Mouse (Mus musculus): ENCODE results near the gene Mgmt. TPM values are rescaled to one million over a fixed set of nuclear protein-coding genes. Genes with fewer than 3 reads are reported as not detected.

The Mgmt gene
- polyA plus RNA-seq (2012; rRNA removed), result 0.38 and 0.56 TPM in 2 replicates

GRCm38 (mm10) chr7:136894106-136894986 lies at the start of gene Mgmt:
Gene Mgmt (plus strand): TSS chr7:136894614.
- Histone ChIP-seq H3K4me1 (ENCODE audit: control insufficient read depth, insufficient read depth, insufficient read length, low read length) (peaks cover 8% of the 10 kb centered on the region), H3K27ac (ENCODE audit: insufficient read depth, low read depth, low read length) (no peak within 1 kb of the TSS), H3K36me3 (ENCODE audit: control insufficient read depth, insufficient read depth, low read length) (no peaks in the 10 kb centered on the region), H3K27me3 (ENCODE audit: control insufficient read depth, insufficient read depth, low read length) (no peaks in the 10 kb centered on the region), H3K4me3 (ENCODE audit: low read depth, low read length) (peak within 1 kb of the TSS; percentile 51)
- 8% methylated on average over 33 of the region's 33 CpGs for WGBS
- no peak; the same call in 1 of the 2 replicates for TF ChIP-seq POLR2A (IDR thresholded peaks at IDR 0.05; ENCODE audit: low read depth, low read length)
- TF ChIP-seq CTCF (IDR thresholded peaks at IDR 0.05; ENCODE audit: extremely low read depth, insufficient read length, insufficient replicate concordance, low read depth, low read length), result no peak

GRCm38 (mm10) chr7:136844835-136845234 lies 49.6 kb upstream of the Mgmt start:
- Histone ChIP-seq H3K27me3 (ENCODE audit: control insufficient read depth, insufficient read depth, low read length) (no peaks in the 10 kb centered on the region), H3K27ac (ENCODE audit: insufficient read depth, low read depth, low read length) (no peak overlapping the region), H3K4me3 (ENCODE audit: low read depth, low read length) (no peak overlapping the region), H3K4me1 (ENCODE audit: control insufficient read depth, insufficient read depth, insufficient read length, low read length) (no peaks in the 10 kb centered on the region), H3K36me3 (ENCODE audit: control insufficient read depth, insufficient read depth, low read length) (no peaks in the 10 kb centered on the region)
- no peak for TF ChIP-seq CTCF (IDR thresholded peaks at IDR 0.05; ENCODE audit: extremely low read depth, insufficient read length, insufficient replicate concordance, low read depth, low read length)
- 79% methylated on average over 5 of the region's 5 CpGs for WGBS

- TF ChIP-seq CTCF (IDR thresholded peaks at IDR 0.05; ENCODE audit: extremely low read depth, insufficient read length, insufficient replicate concordance, low read depth, low read length) (no peak), POLR2A (IDR thresholded peaks at IDR 0.05; ENCODE audit: low read depth, low read length) (no peak)
- WGBS, result 58% methylated on average over 9 of the region's 9 CpGs
- no peaks in the 10 kb centered on the region for H3K27me3 ChIP-seq (ENCODE audit: control insufficient read depth, insufficient read depth, low read length)
- H3K4me3 ChIP-seq (ENCODE audit: low read depth, low read length), result no peak overlapping the region
- H3K4me1 ChIP-seq (ENCODE audit: control insufficient read depth, insufficient read depth, insufficient read length, low read length), result no peaks in the 10 kb centered on the region
- H3K27ac ChIP-seq (ENCODE audit: insufficient read depth, low read depth, low read length), result no peak overlapping the region
- no peaks in the 10 kb centered on the region for H3K36me3 ChIP-seq (ENCODE audit: control insufficient read depth, insufficient read depth, low read length)
Measured at GRCm38 (mm10) chr7:136845321-136845720, 49.1 kb upstream of the Mgmt start.

- TF ChIP-seq CTCF (IDR thresholded peaks at IDR 0.05; ENCODE audit: extremely low read depth, insufficient read length, insufficient replicate concordance, low read depth, low read length), result no peak
- TF ChIP-seq POLR2A (IDR thresholded peaks at IDR 0.05; ENCODE audit: low read depth, low read length), result no peak
- no peaks in the 10 kb centered on the region for H3K4me1 ChIP-seq (ENCODE audit: control insufficient read depth, insufficient read depth, insufficient read length, low read length)
- 76% methylated on average over 10 of the region's 10 CpGs for WGBS
- H3K36me3 ChIP-seq (ENCODE audit: control insufficient read depth, insufficient read depth, low read length), result no peaks in the 10 kb centered on the region
- H3K27ac ChIP-seq (ENCODE audit: insufficient read depth, low read depth, low read length), result no peak overlapping the region
- H3K27me3 ChIP-seq (ENCODE audit: control insufficient read depth, insufficient read depth, low read length), result no peaks in the 10 kb centered on the region
- H3K4me3 ChIP-seq (ENCODE audit: low read depth, low read length), result no peak overlapping the region
Measured at GRCm38 (mm10) chr7:136846086-136846620, 48.3 kb upstream of the Mgmt start.

- Histone ChIP-seq H3K36me3 (ENCODE audit: control insufficient read depth, insufficient read depth, low read length) (no peaks in the 10 kb centered on the region), H3K4me3 (ENCODE audit: low read depth, low read length) (no peak overlapping the region), H3K27me3 (ENCODE audit: control insufficient read depth, insufficient read depth, low read length) (no peaks in the 10 kb centered on the region), H3K27ac (ENCODE audit: insufficient read depth, low read depth, low read length) (no peak overlapping the region), H3K4me1 (ENCODE audit: control insufficient read depth, insufficient read depth, insufficient read length, low read length) (0 out of 2 replicates have a peak, but pooled peaks cover 1% of the 10 kb centered on the region)
- 75% methylated on average over 6 of the region's 6 CpGs for WGBS
- TF ChIP-seq POLR2A (IDR thresholded peaks at IDR 0.05; ENCODE audit: low read depth, low read length), result no peak
Measured at GRCm38 (mm10) chr7:136847601-136848000, 46.8 kb upstream of the Mgmt start.

GRCm38 (mm10) chr7:136848761-136849160 lies 45.7 kb upstream of the Mgmt start:
- no peak overlapping the region for H3K27ac ChIP-seq (ENCODE audit: insufficient read depth, low read depth, low read length)
- no peaks in the 10 kb centered on the region for H3K27me3 ChIP-seq (ENCODE audit: control insufficient read depth, insufficient read depth, low read length)
- H3K4me1 ChIP-seq (ENCODE audit: control insufficient read depth, insufficient read depth, insufficient read length, low read length), result 0 out of 2 replicates have a peak, but pooled peaks cover 1% of the 10 kb centered on the region
- TF ChIP-seq CTCF (IDR thresholded peaks at IDR 0.05; ENCODE audit: extremely low read depth, insufficient read length, insufficient replicate concordance, low read depth, low read length) (no peak), POLR2A (IDR thresholded peaks at IDR 0.05; ENCODE audit: low read depth, low read length) (no peak)
- 81% methylated on average over 8 of the region's 8 CpGs for WGBS
- H3K36me3 ChIP-seq (ENCODE audit: control insufficient read depth, insufficient read depth, low read length), result no peaks in the 10 kb centered on the region
- no peak overlapping the region for H3K4me3 ChIP-seq (ENCODE audit: low read depth, low read length)

GRCm38 (mm10) chr7:136849811-136850210 lies 44.6 kb upstream of the Mgmt start:
- Histone ChIP-seq H3K4me3 (ENCODE audit: low read depth, low read length) (no peak overlapping the region), H3K36me3 (ENCODE audit: control insufficient read depth, insufficient read depth, low read length) (no peaks in the 10 kb centered on the region), H3K27ac (ENCODE audit: insufficient read depth, low read depth, low read length) (no peak overlapping the region), H3K27me3 (ENCODE audit: control insufficient read depth, insufficient read depth, low read length) (no peaks in the 10 kb centered on the region), H3K4me1 (ENCODE audit: control insufficient read depth, insufficient read depth, insufficient read length, low read length) (0 out of 2 replicates have a peak, but pooled peaks cover 1% of the 10 kb centered on the region)
- 69% methylated on average over 3 of the region's 3 CpGs for WGBS
- TF ChIP-seq POLR2A (IDR thresholded peaks at IDR 0.05; ENCODE audit: low read depth, low read length) (no peak), CTCF (IDR thresholded peaks at IDR 0.05; ENCODE audit: extremely low read depth, insufficient read length, insufficient replicate concordance, low read depth, low read length) (no peak)
